Mouse (Mus musculus) spleen, adult 2 months (tissue): ENCODE results near the gene Tmem106a.

ENCODE experiments used
- CTCF ChIP-seq: fragments of 200-500 bp; IDR thresholded peaks from 2 replicates; pipeline ENCODE4 v1.5.1; 2011; ENCODE audit warnings: mild to moderate bottlenecking, inconsistent platforms; ENCODE audit not compliant: insufficient read depth, insufficient read length, insufficient replicate concordance; ENCODE audit errors: extremely low read depth
- POLR2A ChIP-seq: fragments of 200-500 bp; IDR thresholded peaks from 2 replicates; pipeline ENCODE4 v1.6.1; 2011; ENCODE audit warnings: low read depth, low read length, inconsistent platforms

DNA sequence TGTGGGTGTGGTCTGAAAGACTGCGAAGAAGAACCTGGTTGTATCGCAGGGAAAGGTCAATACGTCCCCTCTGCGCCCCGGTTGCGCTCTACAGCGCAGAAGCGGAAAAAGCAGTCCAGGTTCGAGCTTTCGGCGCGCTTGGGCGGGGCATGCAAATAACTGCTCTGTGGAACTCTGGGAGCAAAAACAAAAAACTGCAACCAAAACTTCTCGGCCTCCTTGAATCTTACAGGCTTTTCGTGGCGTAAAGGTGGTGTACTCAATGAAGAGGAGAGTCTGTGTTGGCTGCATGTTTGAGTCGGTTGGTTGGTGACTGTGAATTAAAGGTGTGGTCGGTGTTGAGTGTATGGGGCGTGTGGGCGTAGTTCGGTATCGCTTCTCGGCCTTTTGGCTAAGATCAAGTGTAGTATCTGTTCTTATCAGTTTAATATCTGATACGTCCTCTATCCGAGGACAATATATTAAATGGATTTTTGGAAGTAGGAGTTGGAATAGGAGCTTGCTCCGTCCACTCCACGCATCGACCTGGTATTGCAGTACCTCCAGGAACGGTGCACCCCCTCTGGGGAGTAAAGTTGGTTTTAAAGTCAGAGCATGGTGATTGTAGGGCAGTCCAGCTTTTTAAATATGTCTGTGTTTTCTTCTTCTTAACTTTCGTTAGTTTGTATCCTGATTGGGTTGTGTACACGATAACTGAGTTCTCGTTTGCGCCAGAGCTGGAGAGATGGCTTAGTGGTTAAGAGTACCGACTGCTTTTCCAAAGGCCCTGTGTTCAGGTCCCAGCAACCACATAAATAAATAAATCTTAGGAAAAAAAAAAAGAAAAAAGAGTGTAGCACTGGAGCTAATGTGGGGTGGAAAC is 45.2 kb downstream of the Tmem106a start, which contains the start of gene Rdm1:
- TF ChIP-seq POLR2A, result peak; percentile 72
- no peak for TF ChIP-seq CTCF
